Mouse (Mus musculus) stomach, embryonic 16.5 days (tissue): ENCODE measurements around the gene Cs. TPM values are rescaled to one million over a fixed set of nuclear protein-coding genes. Genes with fewer than 3 reads are reported as not detected.

Experiments used
- ATAC-seq: fragments of 200-750 bp; cut with Nextera tagmentation; 2 replicates; pipeline ENCODE4 v1.8.0; 2017; ENCODE audit warnings: moderate number of reproducible peaks, moderate TSS enrichment; ENCODE audit not compliant: insufficient read depth, low FRiP score
- H3K27ac ChIP-seq: fragments of 300-500 bp; sonication (generic); 2 replicates; pipeline ENCODE4 v1.5.1; 2014; ENCODE audit warnings: low read length
- H3K27me3 ChIP-seq: fragments of 300-500 bp; sonication (generic); 2 replicates; pipeline ENCODE4 v1.6.1; 2014; ENCODE audit warnings: low read length, control low read depth, mixed read lengths; ENCODE audit not compliant: control insufficient read depth, insufficient read depth
- H3K36me3 ChIP-seq: fragments of 300-500 bp; sonication (generic); 2 replicates; pipeline ENCODE4 v1.6.1; 2014; ENCODE audit warnings: low read length; ENCODE audit not compliant: control insufficient read depth, insufficient read depth
- H3K4me1 ChIP-seq: fragments of 300-500 bp; sonication (generic); 2 replicates; pipeline ENCODE4 v1.6.1; 2014; ENCODE audit warnings: low read length, control low read depth, mixed read lengths; ENCODE audit not compliant: control insufficient read depth, insufficient read depth
- H3K4me2 ChIP-seq: fragments of 300-500 bp; sonication (generic); 2 replicates; pipeline ENCODE4 v1.6.1; 2014; ENCODE audit warnings: low read depth, low read length, mixed read lengths
- H3K4me3 ChIP-seq: fragments of 300-500 bp; sonication (generic); replicated peaks from 2 replicates; pipeline ENCODE4 v1.5.1; 2014; ENCODE audit warnings: mild to moderate bottlenecking, low read length
- H3K9ac ChIP-seq: fragments of 300-500 bp; sonication (generic); 2 replicates; pipeline ENCODE4 v1.6.1; 2014; ENCODE audit warnings: low read length
- H3K9me3 ChIP-seq: fragments of 300-500 bp; sonication (generic); replicated peaks from 2 replicates; pipeline ENCODE4 v1.6.1; 2016; ENCODE audit warnings: low read length, control low read depth; ENCODE audit not compliant: control insufficient read depth
- WGBS: fragments of 180-500 bp; shearing (Covaris S2); extraction: QIAGEN DNeasy Blood & Tissue Kit; methylation state at CpG from one replicate; pipeline ENCODE4 v1.1.7; 2014; 5-methylcytosine and 5-hydroxymethylcytosine counted together
- polyA plus RNA-seq: library from polyadenylated mRNA; unstranded; fragments of >200 nt; fragmentation: Nextera tagmentation; extraction: Ambion mirVana; gene quantifications from 2 replicates; pipeline ENCODE4 v1.2.1, GENCODE M21; 2015

Gene Cs
- polyA plus RNA-seq, 1 experiment from 2014 or later = 221 TPM

- no peak for ATAC-seq
- no peak overlapping the region for H3K9ac ChIP-seq
- H3K27me3 ChIP-seq = no peaks in the 10 kb centered on the region
- WGBS = 86% methylated on average over 12 of the region's 12 CpGs
- peaks cover 48% of the 10 kb centered on the region for H3K36me3 ChIP-seq
- no peaks in the 10 kb centered on the region for H3K4me1 ChIP-seq
- no peak overlapping the region for H3K4me2 ChIP-seq
- H3K27ac ChIP-seq = no peak overlapping the region
- H3K9me3 ChIP-seq = no peaks in the 10 kb centered on the region
- H3K4me3 ChIP-seq = no peak overlapping the region
These were observed 52.8 kb downstream of the Cs start for GRCm38 (mm10) chr10:128390366-128390765.

GRCm38 (mm10) chr10:128391850-128392249 lies 54.3 kb downstream of the Cs start:
- H3K27me3 ChIP-seq = no peaks in the 10 kb centered on the region
- H3K4me1 ChIP-seq = no peaks in the 10 kb centered on the region
- 75% methylated on average over 6 of the region's 6 CpGs for WGBS
- H3K36me3 ChIP-seq = peaks cover 35% of the 10 kb centered on the region
- no peak overlapping the region for H3K4me2 ChIP-seq
- H3K27ac ChIP-seq = no peak overlapping the region
- no peak overlapping the region for H3K9ac ChIP-seq
- no peaks in the 10 kb centered on the region for H3K9me3 ChIP-seq
- ATAC-seq = no peak
- no peak overlapping the region for H3K4me3 ChIP-seq

- no peak overlapping the region for H3K9ac ChIP-seq
- H3K36me3 ChIP-seq = peaks cover 3% of the 10 kb centered on the region; the same call in 1 of the 2 replicates
- no peak overlapping the region for H3K27ac ChIP-seq
- peaks cover 6% of the 10 kb centered on the region for H3K4me1 ChIP-seq
- no peaks in the 10 kb centered on the region for H3K27me3 ChIP-seq
- H3K4me2 ChIP-seq = no peak overlapping the region
- 45% methylated on average over 11 of the region's 11 CpGs for WGBS
- no peaks in the 10 kb centered on the region for H3K9me3 ChIP-seq
- no peak for ATAC-seq
- H3K4me3 ChIP-seq = no peak overlapping the region
These were observed 58.6 kb downstream of the Cs start for GRCm38 (mm10) chr10:128396017-128396673.

- 60% methylated on average over 10 of the region's 10 CpGs for WGBS
- Histone ChIP-seq H3K36me3 (peaks cover 3% of the 10 kb centered on the region; the same call in 1 of the 2 replicates), H3K4me1 (peaks cover 6% of the 10 kb centered on the region), H3K4me2 (no peak overlapping the region), H3K27me3 (no peaks in the 10 kb centered on the region), H3K9ac (no peak overlapping the region), H3K27ac (no peak overlapping the region), H3K9me3 (no peaks in the 10 kb centered on the region), H3K4me3 (no peak overlapping the region)
- ATAC-seq = no peak
These were observed 59.3 kb downstream of the Cs start for GRCm38 (mm10) chr10:128396716-128397264.

GRCm38 (mm10) chr10:128397466-128397865 lies 59.9 kb downstream of the Cs start:
- peaks cover 6% of the 10 kb centered on the region for H3K4me1 ChIP-seq
- H3K9me3 ChIP-seq = no peaks in the 10 kb centered on the region
- no peak overlapping the region for H3K9ac ChIP-seq
- WGBS = 63% methylated on average over 7 of the region's 7 CpGs
- no peak overlapping the region for H3K4me2 ChIP-seq
- peaks cover 3% of the 10 kb centered on the region; the same call in 1 of the 2 replicates for H3K36me3 ChIP-seq
- ATAC-seq = peak; percentile 65
- no peak overlapping the region for H3K27ac ChIP-seq
- H3K4me3 ChIP-seq = no peak overlapping the region
- H3K27me3 ChIP-seq = no peaks in the 10 kb centered on the region

- 14% methylated on average over 5 of the region's 5 CpGs for WGBS
- peak; percentile 68 for ATAC-seq
- Histone ChIP-seq H3K27me3 (no peaks in the 10 kb centered on the region), H3K4me1 (peaks cover 6% of the 10 kb centered on the region), H3K4me2 (peak overlapping the region; percentile 25; the same call in 1 of the 2 replicates), H3K9ac (peak overlapping the region; percentile 14; the same call in 1 of the 2 replicates), H3K36me3 (no peaks in the 10 kb centered on the region), H3K27ac (0 out of 2 replicates have a peak overlapping the region, but pooled peaks have one; percentile 22), H3K4me3 (peak overlapping the region; percentile 12), H3K9me3 (no peaks in the 10 kb centered on the region)
These were observed 62.8 kb downstream of the Cs start for GRCm38 (mm10) chr10:128400338-128400737.

- Histone ChIP-seq H3K36me3 (no peaks in the 10 kb centered on the region), H3K27ac (peak within 1 kb of the TSS; percentile 22; the same call in 1 of the 2 replicates), H3K4me3 (peak within 1 kb of the TSS; percentile 12), H3K4me1 (peaks cover 6% of the 10 kb centered on the region), H3K9ac (peak within 1 kb of the TSS; percentile 14; the same call in 1 of the 2 replicates), H3K9me3 (no peaks in the 10 kb centered on the region), H3K4me2 (peak within 1 kb of the TSS; percentile 25; the same call in 1 of the 2 replicates), H3K27me3 (no peaks in the 10 kb centered on the region)
- WGBS = 32% methylated on average over 2 of the region's 2 CpGs
- no peak for ATAC-seq
These were observed 63.5 kb downstream of the Cs start, which contains the start of gene Slc39a5 for GRCm38 (mm10) chr10:128401056-128401455. TSS of gene Slc39a5 (minus strand) at chr10:128401229.

- Histone ChIP-seq H3K4me3 (no peak overlapping the region), H3K9me3 (no peaks in the 10 kb centered on the region), H3K27ac (no peak overlapping the region), H3K4me1 (peaks cover 6% of the 10 kb centered on the region), H3K27me3 (no peaks in the 10 kb centered on the region), H3K9ac (no peak overlapping the region), H3K4me2 (no peak overlapping the region), H3K36me3 (no peaks in the 10 kb centered on the region)
- ATAC-seq = no peak
- 83% methylated on average over 9 of the region's 9 CpGs for WGBS
These were observed 64.1 kb downstream of the Cs start for GRCm38 (mm10) chr10:128401638-128402037.

GRCm38 (mm10) chr10:128403931-128404330 lies 66.4 kb downstream of the Cs start:
- H3K36me3 ChIP-seq = no peaks in the 10 kb centered on the region
- 89% methylated on average over 7 of the region's 7 CpGs for WGBS
- no peaks in the 10 kb centered on the region for H3K27me3 ChIP-seq
- H3K4me1 ChIP-seq = 0 out of 2 replicates have a peak, but pooled peaks cover 6% of the 10 kb centered on the region
- H3K27ac ChIP-seq = no peak overlapping the region
- no peak overlapping the region for H3K9ac ChIP-seq
- ATAC-seq = no peak
- no peaks in the 10 kb centered on the region for H3K9me3 ChIP-seq
- H3K4me3 ChIP-seq = no peak overlapping the region
- H3K4me2 ChIP-seq = no peak overlapping the region
